Mouse (Mus musculus): Measurements from ENCODE around the gene G430095P16Rik.

- TF ChIP-seq POLR2A (IDR thresholded peaks at IDR 0.05; ENCODE audit: borderline replicate concordance, low read depth, low read length) = no peak
- TF ChIP-seq CTCF (IDR thresholded peaks at IDR 0.05; ENCODE audit: low read depth, low read length) = no peak
Measured at GRCm38 (mm10) chr8:84677305-84677704, 45.5 kb upstream of the G430095P16Rik start.

All from bone marrow macrophage, adult 2 months (primary cell).